Mouse (Mus musculus): ENCODE measurements at regions not wholly inside any gene's neighbourhood (a gene's known extent, or its start where the extent isn't known, plus 50 kb on each side); places are given as distances from the start of the nearest gene placed in this dataset.

DNA sequence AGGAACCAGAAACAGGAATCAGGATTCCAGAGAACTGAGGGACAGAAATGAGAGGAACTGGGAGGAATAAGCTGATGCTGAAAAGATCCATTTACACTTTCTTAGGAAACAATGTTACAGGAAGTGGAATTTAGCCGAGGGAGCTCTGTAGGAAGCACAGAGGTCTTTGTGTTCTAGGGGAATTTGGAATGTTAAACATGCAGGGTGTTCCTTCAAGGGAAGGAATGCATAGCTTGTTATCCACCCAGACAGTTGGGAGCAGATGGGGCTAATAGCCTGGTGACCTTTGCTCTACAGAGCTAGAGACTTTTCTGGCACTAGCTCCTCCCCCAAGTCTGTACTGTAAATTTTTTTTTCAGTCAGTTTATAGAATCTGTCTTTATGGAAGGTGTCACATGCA lies 64.1 kb downstream of the Gm11983 start:
- no peak for TF ChIP-seq POLR2A (IDR thresholded peaks at IDR 0.05; ENCODE audit: borderline replicate concordance, extremely low read depth, insufficient read depth, insufficient read length, poor library complexity, severe bottlenecking)
- no peak for TF ChIP-seq CTCF (IDR thresholded peaks at IDR 0.05; ENCODE audit: borderline replicate concordance, extremely low read depth, insufficient read depth, insufficient read length)

Data from brain, embryonic 14.5 days (tissue).